Mouse (Mus musculus) forebrain, embryonic 15.5 days (tissue): ENCODE measurements around the gene Efna4. TPM values are rescaled to one million over a fixed set of nuclear protein-coding genes. Genes with fewer than 3 reads are reported as not detected.

Experiments
- polyA plus RNA-seq: library from polyadenylated mRNA; unstranded; fragments of >200 nt; fragmentation: Nextera tagmentation; extraction: Ambion mirVana; gene quantifications from 2 replicates; pipeline ENCODE4 v1.2.1, GENCODE M21; 2015

Gene Efna4
- polyA plus RNA-seq, 1 experiment from 2014 or later, result 14.4 TPM

Other genes starting within 250 kb of the Efna4 start
- 74.8 and 76.2 TPM in 2 replicates for gene Rusc1, start 244.7 kb downstream of the Efna4 start, polyA plus RNA-seq
- not detected in 2 replicates for gene Gm43738, start 236.9 kb downstream of the Efna4 start, polyA plus RNA-seq
- 364 and 375 TPM in 2 replicates for gene Fdps, start 236.1 kb downstream of the Efna4 start, polyA plus RNA-seq
- 0.06 and 0.10 TPM in 2 replicates for gene Pklr, start 201.9 kb downstream of the Efna4 start, polyA plus RNA-seq
- 30.1 and 34.3 TPM in 2 replicates for gene Hcn3, start 177.8 kb downstream of the Efna4 start, polyA plus RNA-seq
- 26.5 and 26.9 TPM in 2 replicates for gene Clk2, start 173.2 kb downstream of the Efna4 start, polyA plus RNA-seq
- gene Scamp3, start 160.6 kb downstream of the Efna4 start, polyA plus RNA-seq, result 116 and 120 TPM in 2 replicates
- 22.3 and 24.6 TPM in 2 replicates for gene Fam189b, start 154.9 kb downstream of the Efna4 start, polyA plus RNA-seq
- 39.2 and 42.7 TPM in 2 replicates for gene Gba, start 135.1 kb downstream of the Efna4 start, polyA plus RNA-seq
- gene Thbs3, start 122.8 kb downstream of the Efna4 start, polyA plus RNA-seq, result 67.0 and 68.3 TPM in 2 replicates
- 172 and 175 TPM in 2 replicates for gene Mtx1, start 110.9 kb downstream of the Efna4 start, polyA plus RNA-seq
- gene Muc1, start 109.0 kb downstream of the Efna4 start, polyA plus RNA-seq, result 1.1 and 1.8 TPM in 2 replicates
- gene Krtcap2, start 92.1 kb downstream of the Efna4 start, polyA plus RNA-seq, result 192 and 205 TPM in 2 replicates
- 57.7 and 58.7 TPM in 2 replicates for gene Trim46, start 91.7 kb downstream of the Efna4 start, polyA plus RNA-seq
- 76.5 and 89.6 TPM in 2 replicates for gene Dpm3, start 78.7 kb downstream of the Efna4 start, polyA plus RNA-seq
- 35.4 and 40.6 TPM in 2 replicates for gene Slc50a1, start 67.5 kb downstream of the Efna4 start, polyA plus RNA-seq
- 9.2 and 9.9 TPM in 2 replicates for gene Efna1, start 56.9 kb downstream of the Efna4 start, polyA plus RNA-seq
- gene Efna3, start 15.1 kb downstream of the Efna4 start, polyA plus RNA-seq, result 41.0 and 42.5 TPM in 2 replicates
- 32.9 and 34.0 TPM in 2 replicates for gene Adam15, start 12.0 kb upstream of the Efna4 start, polyA plus RNA-seq
- 0.11 and 0.13 TPM in 2 replicates for gene Dcst2, start 23.9 kb upstream of the Efna4 start, polyA plus RNA-seq
- 0.51 and 0.89 TPM in 2 replicates for gene Dcst1, start 27.2 kb upstream of the Efna4 start, polyA plus RNA-seq
- 0.37 and 0.52 TPM in 2 replicates for gene Zbtb7b, start 56.7 kb upstream of the Efna4 start, polyA plus RNA-seq
- gene Lenep, start 64.8 kb upstream of the Efna4 start, polyA plus RNA-seq, result 0.64 and 0.82 TPM in 2 replicates
- gene Flad1, start 73.8 kb upstream of the Efna4 start, polyA plus RNA-seq, result 42.0 and 42.3 TPM in 2 replicates
- 165 and 196 TPM in 2 replicates for gene Cks1b, start 80.4 kb upstream of the Efna4 start, polyA plus RNA-seq
- gene Shc1, start 80.4 kb upstream of the Efna4 start, polyA plus RNA-seq, result 14.3 and 15.8 TPM in 2 replicates
- gene Pygo2, start 92.2 kb upstream of the Efna4 start, polyA plus RNA-seq, result 39.4 and 41.5 TPM in 2 replicates
- 12.1 and 15.1 TPM in 2 replicates for gene Pbxip1, start 98.7 kb upstream of the Efna4 start, polyA plus RNA-seq
- 80.2 and 80.9 TPM in 2 replicates for gene Pmvk, start 116.5 kb upstream of the Efna4 start, polyA plus RNA-seq
- 9.0 and 10.4 TPM in 2 replicates for gene Kcnn3, start 182.1 kb upstream of the Efna4 start, polyA plus RNA-seq